Mouse (Mus musculus): Measurements from ENCODE around the gene Me3.

Gene Me3

DNA sequence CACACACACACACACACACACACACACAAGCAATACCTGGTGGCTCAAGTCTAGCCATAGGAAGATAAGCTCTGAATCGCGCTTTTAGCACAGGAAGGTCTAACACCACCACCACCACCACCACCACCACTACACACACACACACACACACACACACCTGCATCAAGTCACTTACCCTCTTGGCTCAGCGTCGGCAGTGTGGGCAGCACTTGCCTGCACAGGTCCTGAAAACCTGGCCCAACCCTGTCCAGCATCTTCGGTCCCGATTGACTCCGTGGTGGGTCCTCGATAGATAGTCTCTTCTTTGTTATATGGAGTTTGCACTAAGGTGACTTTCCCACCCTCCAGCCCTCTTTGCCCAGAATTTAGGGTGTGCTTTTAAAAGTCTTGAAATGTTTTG is 270.8 kb downstream of the Me3 start:
- DNase-seq (ENCODE audit: low spot score in 2 of 2), result no peak

DNA sequence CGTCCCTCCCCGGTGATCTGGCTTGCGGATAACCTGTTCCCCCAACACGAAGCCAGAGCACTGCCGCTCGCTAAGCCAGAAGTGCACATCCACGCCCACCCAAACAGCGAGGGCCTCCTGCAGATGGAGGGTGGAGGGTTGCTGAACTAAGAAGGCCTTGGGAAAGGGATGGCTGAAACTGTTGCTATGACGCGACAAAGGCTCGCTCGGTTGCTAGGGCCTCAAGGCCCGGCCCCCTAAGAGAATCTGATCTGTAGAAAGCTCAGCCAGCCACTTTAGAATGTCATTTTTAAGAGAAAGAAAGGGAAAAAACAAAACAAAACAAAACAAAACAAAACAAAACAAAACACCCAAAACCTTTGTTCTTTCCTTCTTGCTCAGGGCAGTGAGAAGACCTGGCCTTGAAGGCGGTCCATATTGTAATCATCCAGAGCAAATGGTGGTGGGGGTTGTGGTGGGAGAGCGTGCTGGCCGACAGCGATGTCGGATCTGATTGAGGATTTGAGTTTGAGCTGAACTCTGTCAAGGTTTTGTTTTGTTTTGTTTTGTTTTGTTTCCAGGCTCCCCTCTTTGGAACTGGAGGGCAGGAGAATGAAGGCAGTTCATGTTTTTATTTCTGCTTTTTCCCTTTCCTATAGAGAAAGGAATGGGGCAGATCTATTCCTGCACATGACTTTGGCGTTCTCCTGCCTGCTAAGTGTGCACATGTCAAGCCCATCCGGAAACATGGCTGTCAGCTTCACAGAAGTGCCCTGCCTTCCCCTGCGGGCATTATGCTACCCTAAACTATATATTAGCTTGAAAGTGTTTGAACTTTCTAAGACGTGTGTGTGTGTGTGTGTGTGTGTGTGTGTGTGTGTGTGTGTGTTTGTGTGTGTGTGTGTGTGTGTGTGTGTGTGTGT is 271.5 kb downstream of the Me3 start, which contains the start of gene Ccdc81:
Gene Ccdc81 (minus strand): TSS at position 188 of the 902 bp plus-strand sequence.
- no peak for DNase-seq (ENCODE audit: low spot score in 2 of 2)

All from right cerebral cortex, postnatal 10 days (tissue).